Mouse (Mus musculus) hindbrain, embryonic 11.5 days (tissue): ENCODE results near the gene Cox5b. TPM values are rescaled to one million over a fixed set of nuclear protein-coding genes. Genes with fewer than 3 reads are reported as not detected.
"Not testable (repeated sequence)": the region's sequence is repeated elsewhere in the genome, so short reads cannot be mapped to it uniquely, and the experiment has no call there.

Experiments
- ATAC-seq: fragments of 200-750 bp; cut with Nextera tagmentation; 2 replicates; pipeline ENCODE4 v1.8.0; 2017; ENCODE audit warnings: mild to moderate bottlenecking, moderate TSS enrichment, moderate library complexity; ENCODE audit not compliant: low FRiP score
- DNase-seq: peaks from one replicate; pipeline ENCODE4 v3.0.0-alpha.2; 2015; ENCODE audit warnings: low spot score
- H3K27ac ChIP-seq: fragments of 300-500 bp; sonication (generic); 2 replicates; pipeline ENCODE4 v1.5.1; 2014; ENCODE audit warnings: mild to moderate bottlenecking, low read depth, low read length
- H3K27me3 ChIP-seq: fragments of 300-500 bp; sonication (generic); 2 replicates; pipeline ENCODE4 v1.6.1; 2014; ENCODE audit warnings: mild to moderate bottlenecking, low read length, moderate library complexity, mixed read lengths; ENCODE audit not compliant: control insufficient read depth, insufficient read depth
- H3K36me3 ChIP-seq: fragments of 300-500 bp; sonication (generic); 2 replicates; pipeline ENCODE4 v1.6.1; 2014; ENCODE audit warnings: mild to moderate bottlenecking, low read length, moderate library complexity, mixed read lengths; ENCODE audit not compliant: control insufficient read depth, insufficient read depth
- H3K4me1 ChIP-seq: fragments of 300-500 bp; sonication (generic); replicated peaks from 2 replicates; pipeline ENCODE4 v1.6.1; 2014; ENCODE audit warnings: low read length, mixed read lengths; ENCODE audit not compliant: control insufficient read depth, insufficient read depth
- H3K4me2 ChIP-seq: fragments of 300-500 bp; sonication (generic); replicated peaks from 2 replicates; pipeline ENCODE4 v1.6.1; 2014; ENCODE audit warnings: mild to moderate bottlenecking, low read depth, low read length
- H3K4me3 ChIP-seq: fragments of 300-500 bp; sonication (generic); 2 replicates; pipeline ENCODE4 v1.5.1; 2014; ENCODE audit warnings: low read depth, low read length
- H3K9ac ChIP-seq: fragments of 300-500 bp; sonication (generic); 2 replicates; pipeline ENCODE4 v1.6.1; 2014; ENCODE audit warnings: low read depth, low read length
- H3K9me3 ChIP-seq: fragments of 300-500 bp; sonication (generic); 2 replicates; pipeline ENCODE4 v1.6.1; 2016; ENCODE audit warnings: low read length; ENCODE audit not compliant: control insufficient read depth
- WGBS: fragments of 180-500 bp; shearing (Covaris S2); extraction: QIAGEN DNeasy Blood & Tissue Kit; methylation state at CpG from one replicate; pipeline ENCODE4 v1.1.7; 2014; 5-methylcytosine and 5-hydroxymethylcytosine counted together
- polyA plus RNA-seq: library from polyadenylated mRNA; unstranded; fragments of >200 nt; fragmentation: Nextera tagmentation; extraction: Ambion mirVana; gene quantifications from 2 replicates; pipeline ENCODE4 v1.2.1, GENCODE M21; 2014

Gene Cox5b
- polyA plus RNA-seq, 1 experiment from 2014 or later = 510 TPM

DNA sequence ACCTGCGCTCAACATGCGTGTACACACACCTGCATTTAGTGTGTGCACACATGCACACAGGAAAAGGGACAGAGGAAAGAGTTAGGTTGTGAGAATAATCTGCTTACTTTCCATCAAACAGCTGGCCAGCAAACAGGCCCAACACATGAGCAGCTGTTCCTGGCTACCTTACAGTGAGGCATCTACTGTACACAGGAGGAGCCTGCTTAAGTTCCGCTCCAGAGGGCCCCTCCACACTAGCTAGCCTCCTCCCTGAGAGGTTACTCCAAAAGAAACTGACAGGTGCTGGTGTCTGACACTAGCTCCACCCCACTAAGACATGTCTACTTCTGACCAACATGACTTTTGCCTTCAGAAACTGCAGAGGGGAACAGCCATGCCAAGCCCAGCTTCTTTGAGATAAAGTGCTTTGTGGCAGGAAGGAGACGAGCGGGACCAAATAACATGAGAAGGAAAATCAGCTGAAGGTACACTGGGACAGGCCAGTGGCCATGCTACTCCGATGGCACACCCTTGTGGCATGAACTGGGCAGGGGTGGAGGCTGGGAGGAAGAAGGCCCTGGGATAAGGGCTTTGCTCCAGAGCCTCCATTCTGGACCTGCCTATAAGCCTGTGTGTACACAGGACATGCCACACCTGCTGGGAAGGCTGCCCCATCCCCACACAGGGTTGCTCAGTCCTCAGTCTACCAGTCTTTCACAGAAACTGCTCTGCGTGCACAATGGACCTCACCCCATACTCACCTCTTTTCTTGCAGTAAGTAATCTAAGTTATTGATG, 32.4 kb upstream of the Cox5b start:
- no peaks in the 10 kb centered on the region for H3K4me1 ChIP-seq
- no peak overlapping the region for H3K4me3 ChIP-seq
- no peak for ATAC-seq
- no peak overlapping the region for H3K4me2 ChIP-seq
- H3K36me3 ChIP-seq = no peaks in the 10 kb centered on the region
- 83% methylated on average over 7 of the region's 7 CpGs for WGBS
- no peaks in the 10 kb centered on the region for H3K9me3 ChIP-seq
- DNase-seq = no peak
- H3K27ac ChIP-seq = no peak overlapping the region
- H3K9ac ChIP-seq = no peak overlapping the region
- no peaks in the 10 kb centered on the region for H3K27me3 ChIP-seq

DNA sequence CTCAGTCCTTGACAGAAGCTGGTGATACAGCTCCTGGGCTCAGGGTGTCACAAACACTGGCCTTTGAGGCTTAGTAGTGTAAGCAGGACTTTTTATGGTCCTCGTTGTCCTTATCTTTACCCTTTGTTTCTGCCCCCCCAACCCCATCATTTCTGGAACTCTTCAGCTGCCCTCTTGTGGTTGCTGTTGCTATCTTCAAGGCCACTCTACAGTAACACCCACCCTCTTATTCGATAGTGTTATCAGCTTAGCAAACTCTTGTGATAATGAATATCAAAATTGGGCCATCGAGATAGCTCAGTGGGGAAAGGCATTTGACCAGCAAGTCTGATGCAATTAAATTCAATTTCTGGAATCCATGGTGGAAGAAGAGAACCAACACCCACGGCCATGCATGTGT, 26.8 kb upstream of the Cox5b start:
- H3K36me3 ChIP-seq = no peaks in the 10 kb centered on the region
- no peak overlapping the region for H3K9ac ChIP-seq
- H3K4me3 ChIP-seq = no peak overlapping the region
- no peak for DNase-seq
- no peak for ATAC-seq
- no peak overlapping the region for H3K4me2 ChIP-seq
- WGBS = 84% methylated on average over 4 of the region's 4 CpGs
- H3K9me3 ChIP-seq = no peaks in the 10 kb centered on the region
- H3K27me3 ChIP-seq = no peaks in the 10 kb centered on the region
- H3K4me1 ChIP-seq = no peaks in the 10 kb centered on the region
- H3K27ac ChIP-seq = no peak overlapping the region

DNA sequence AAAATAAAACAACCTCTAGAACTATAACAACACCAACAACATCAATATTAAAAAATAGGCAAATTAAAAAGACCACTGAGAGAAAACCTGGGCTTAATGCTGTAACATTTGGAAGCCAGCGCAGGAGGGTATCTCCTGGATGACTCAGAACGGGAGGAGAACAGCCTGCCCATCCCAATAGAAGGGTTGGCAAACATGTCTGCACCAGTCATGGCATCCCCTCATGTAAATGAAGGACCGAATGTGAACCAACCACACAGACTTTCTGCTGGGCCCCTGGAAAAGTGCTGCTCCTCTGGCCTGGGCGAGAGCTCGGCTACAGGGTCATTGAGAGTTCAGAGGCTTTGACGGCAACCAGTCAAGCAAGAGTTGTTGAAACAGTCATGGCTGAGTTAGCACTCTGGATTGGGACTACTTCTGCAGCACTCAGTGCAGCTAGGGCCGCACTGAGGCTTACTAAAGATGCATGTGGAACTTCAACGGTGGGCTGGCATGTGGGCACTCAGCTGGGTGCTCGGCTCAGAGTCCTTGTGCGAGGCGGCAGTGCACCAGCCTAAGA, 26.0 kb upstream of the Cox5b start:
- WGBS = 47% methylated on average over 11 of the region's 11 CpGs
- no peaks in the 10 kb centered on the region for H3K36me3 ChIP-seq
- H3K4me2 ChIP-seq = no peak overlapping the region
- no peak for DNase-seq
- H3K4me1 ChIP-seq = no peaks in the 10 kb centered on the region
- H3K9me3 ChIP-seq = no peaks in the 10 kb centered on the region
- H3K27me3 ChIP-seq = no peaks in the 10 kb centered on the region
- no peak for ATAC-seq
- no peak overlapping the region for H3K27ac ChIP-seq
- no peak overlapping the region for H3K4me3 ChIP-seq
- no peak overlapping the region for H3K9ac ChIP-seq

DNA sequence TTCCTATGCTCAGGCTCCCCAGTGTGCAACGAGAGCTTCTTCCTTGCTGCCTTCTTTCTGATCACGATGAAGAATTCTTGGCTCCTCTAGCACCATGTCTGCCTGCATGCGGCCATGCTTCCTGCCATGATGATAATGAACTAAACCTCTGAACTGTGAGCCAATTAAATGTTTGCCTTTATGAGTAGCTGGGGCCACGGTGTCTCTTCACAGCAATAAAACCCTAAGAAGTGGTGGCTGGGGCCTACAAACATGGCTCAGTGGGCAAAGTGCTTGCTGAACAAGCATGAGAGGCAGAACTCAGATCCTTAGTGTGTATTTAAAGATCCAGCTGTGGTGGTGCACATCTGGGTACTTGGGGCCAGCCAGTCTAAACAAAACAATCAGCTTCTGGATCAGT, 25.3 kb upstream of the Cox5b start:
- 72% methylated on average over 4 of the region's 4 CpGs for WGBS
- DNase-seq (no peak), ATAC-seq (no peak)
- no peaks in the 10 kb centered on the region for H3K9me3 ChIP-seq
- no peak overlapping the region for H3K9ac ChIP-seq
- H3K4me3 ChIP-seq = no peak overlapping the region
- H3K27ac ChIP-seq = no peak overlapping the region
- no peaks in the 10 kb centered on the region for H3K27me3 ChIP-seq
- no peaks in the 10 kb centered on the region for H3K36me3 ChIP-seq
- H3K4me2 ChIP-seq = no peak overlapping the region
- no peaks in the 10 kb centered on the region for H3K4me1 ChIP-seq

DNA sequence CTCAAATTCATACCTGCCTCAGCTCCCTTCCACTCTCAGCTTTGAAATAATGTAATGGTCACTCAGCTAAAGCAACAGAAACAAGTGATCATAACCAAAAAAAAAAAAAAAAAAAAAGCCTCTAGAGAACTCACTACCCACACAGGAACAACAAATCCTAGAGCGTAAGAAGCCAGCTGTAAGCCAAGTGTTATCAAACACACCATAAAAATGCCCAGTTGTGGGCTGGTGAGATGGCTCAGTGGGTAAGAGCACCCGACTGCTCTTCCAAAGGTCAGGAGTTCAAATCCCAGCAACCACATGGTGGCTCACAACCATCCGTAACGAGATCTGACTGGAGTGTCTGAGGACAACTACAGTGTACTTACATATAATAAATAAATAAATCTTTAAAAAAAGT, 23.2 kb upstream of the Cox5b start:
- H3K9me3 ChIP-seq, H3K4me3 ChIP-seq, H3K4me2 ChIP-seq, H3K36me3 ChIP-seq, H3K4me1 ChIP-seq, ATAC-seq, H3K27me3 ChIP-seq, DNase-seq, H3K27ac ChIP-seq, H3K9ac ChIP-seq: not testable (repeated sequence)
- WGBS = 71% methylated on average over 4 of the region's 4 CpGs

DNA sequence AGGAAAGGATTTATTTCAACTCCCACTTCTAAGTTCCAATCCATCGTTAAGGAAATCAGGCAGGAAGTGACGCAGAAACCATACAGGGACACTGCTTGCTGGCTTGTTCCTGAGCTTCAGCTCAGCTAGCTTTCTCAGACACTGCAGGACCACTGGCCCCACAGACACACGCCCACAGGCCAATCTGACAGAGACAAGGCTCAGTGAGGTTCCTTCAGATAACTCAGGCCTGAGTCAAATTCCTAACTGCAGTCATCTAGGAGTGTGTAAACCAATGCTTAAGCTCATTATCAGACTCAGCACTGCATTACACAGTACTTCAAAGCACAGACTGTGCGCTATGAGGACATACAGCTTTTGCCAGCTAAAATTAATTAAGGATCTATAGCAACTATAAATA, 21.0 kb upstream of the Cox5b start:
- H3K27me3 ChIP-seq = no peaks in the 10 kb centered on the region
- no peaks in the 10 kb centered on the region for H3K9me3 ChIP-seq
- WGBS = 80% methylated on average over 4 of the region's 4 CpGs
- no peaks in the 10 kb centered on the region for H3K4me1 ChIP-seq
- ATAC-seq (no peak), DNase-seq (no peak)
- H3K36me3 ChIP-seq = no peaks in the 10 kb centered on the region
- H3K4me3 ChIP-seq = no peak overlapping the region
- H3K27ac ChIP-seq = no peak overlapping the region
- H3K4me2 ChIP-seq = no peak overlapping the region
- no peak overlapping the region for H3K9ac ChIP-seq

DNA sequence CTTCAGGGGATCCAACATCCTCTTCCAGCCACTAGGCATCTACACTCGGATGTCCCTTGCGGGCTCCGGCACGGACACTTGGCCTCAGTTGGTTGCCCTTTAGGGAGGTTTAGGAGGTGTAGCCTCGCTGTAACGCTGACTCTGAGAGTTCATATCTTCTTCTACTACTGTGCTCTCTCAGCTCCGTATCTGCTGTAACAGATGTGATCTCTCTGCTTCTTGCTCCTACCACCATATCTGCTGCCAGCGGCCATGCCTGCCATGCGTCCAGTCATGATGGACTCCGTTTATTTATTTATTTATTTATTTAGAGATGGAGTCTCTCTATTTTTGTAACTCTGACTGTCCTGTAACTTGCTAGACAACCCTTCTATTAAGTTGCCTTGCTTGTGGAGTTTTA, 20.0 kb upstream of the Cox5b start:
- H3K4me2 ChIP-seq = no peak overlapping the region
- H3K4me3 ChIP-seq = no peak overlapping the region
- H3K27me3 ChIP-seq = no peaks in the 10 kb centered on the region
- no peaks in the 10 kb centered on the region for H3K36me3 ChIP-seq
- ATAC-seq (no peak), DNase-seq (no peak)
- no peak overlapping the region for H3K27ac ChIP-seq
- H3K4me1 ChIP-seq = no peaks in the 10 kb centered on the region
- no peaks in the 10 kb centered on the region for H3K9me3 ChIP-seq
- H3K9ac ChIP-seq = no peak overlapping the region
- WGBS = 94% methylated on average over 10 of the region's 10 CpGs

DNA sequence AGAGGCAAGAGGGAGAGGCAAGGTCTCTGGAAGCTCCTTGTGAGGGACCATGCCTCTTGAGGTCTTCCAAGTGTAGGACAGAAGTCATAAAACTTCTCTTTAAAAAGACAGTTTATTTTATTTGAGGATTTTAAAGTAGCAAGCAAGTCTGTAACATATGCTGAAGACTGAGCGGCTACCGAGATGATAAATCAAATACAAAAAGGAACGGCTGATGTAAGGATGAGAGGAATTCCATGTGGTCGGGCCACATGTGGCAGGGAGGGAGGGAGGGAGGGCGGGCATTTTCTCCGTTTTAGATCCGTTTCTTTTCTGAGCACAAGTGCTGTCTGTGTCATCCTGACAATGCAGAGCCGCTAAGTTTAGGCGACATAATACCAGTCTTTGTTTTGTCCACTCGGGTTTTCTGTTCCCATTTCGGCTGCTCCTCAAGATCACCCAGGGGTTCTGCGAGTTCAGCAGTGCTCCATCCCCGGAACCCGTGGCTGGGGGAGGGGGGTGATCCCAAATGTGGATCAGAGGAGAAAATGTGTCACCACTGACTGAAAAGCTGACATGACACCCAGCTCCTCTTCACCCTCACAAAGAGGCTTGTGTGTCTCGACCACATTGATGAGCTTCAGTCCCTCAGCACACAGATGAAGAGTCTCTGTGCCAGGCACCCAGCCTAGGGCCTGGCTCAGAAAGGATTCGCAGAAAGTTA, 18.4 kb upstream of the Cox5b start:
- ATAC-seq (no peak), DNase-seq (no peak)
- H3K9ac ChIP-seq = no peak overlapping the region
- no peaks in the 10 kb centered on the region for H3K4me1 ChIP-seq
- WGBS = 51% methylated on average over 16 of the region's 16 CpGs
- H3K36me3 ChIP-seq = no peaks in the 10 kb centered on the region
- H3K4me3 ChIP-seq = no peak overlapping the region
- H3K9me3 ChIP-seq = no peaks in the 10 kb centered on the region
- H3K27ac ChIP-seq = no peak overlapping the region
- H3K27me3 ChIP-seq = no peaks in the 10 kb centered on the region
- H3K4me2 ChIP-seq = no peak overlapping the region

DNA sequence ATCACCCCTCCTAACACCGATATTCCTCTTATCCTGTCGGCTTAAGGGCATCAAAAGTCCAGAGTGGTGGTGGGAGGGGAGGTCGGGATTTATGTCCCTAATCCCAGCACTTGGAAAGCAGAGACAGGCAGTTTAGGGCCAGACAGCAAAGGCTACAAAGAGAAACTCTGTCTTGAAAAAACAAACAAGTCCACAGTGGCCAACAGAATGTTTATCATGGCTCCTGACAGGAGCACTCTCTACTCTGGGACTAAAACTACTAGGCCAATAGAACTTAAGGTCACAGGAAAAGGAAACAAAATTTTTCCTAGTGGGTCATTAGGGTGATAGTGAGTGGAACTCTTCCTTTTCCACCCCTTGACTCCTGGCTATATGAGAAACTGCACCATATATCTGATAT, 16.3 kb upstream of the Cox5b start:
- Histone ChIP-seq H3K4me1 (no peaks in the 10 kb centered on the region), H3K36me3 (no peaks in the 10 kb centered on the region), H3K4me3 (no peak overlapping the region), H3K9ac (no peak overlapping the region), H3K4me2 (no peak overlapping the region), H3K27me3 (no peaks in the 10 kb centered on the region), H3K9me3 (no peaks in the 10 kb centered on the region), H3K27ac (no peak overlapping the region)
- DNase-seq (no peak), ATAC-seq (no peak)
- 64% methylated on average over 3 of the region's 3 CpGs for WGBS
